Mouse (Mus musculus) G1E (cell line): ENCODE data around the gene Klc3.

ENCODE experiments used
- CTCF ChIP-seq: IDR thresholded peaks from 2 replicates; pipeline ENCODE4 v1.5.1; 2012; ENCODE audit warnings: low read depth, low read length, inconsistent platforms, mixed read lengths
- GATA1 ChIP-seq: IDR thresholded peaks from 2 replicates; pipeline ENCODE4 v1.6.1; 2012; ENCODE audit warnings: borderline replicate concordance, low read length, inconsistent platforms, mixed read lengths
- GATA2 ChIP-seq: IDR thresholded peaks from 2 replicates; pipeline ENCODE4 v1.6.1; 2012; ENCODE audit warnings: low read depth, low read length, inconsistent platforms, borderline replicate concordance
- POLR2AphosphoS5 ChIP-seq: IDR thresholded peaks from 2 replicates; pipeline ENCODE4 v1.6.1; 2012; ENCODE audit warnings: low read depth, low read length, inconsistent platforms; ENCODE audit not compliant: insufficient replicate concordance
- TAL1 ChIP-seq: conservative IDR thresholded peaks from 2 replicates; pipeline ENCODE4 v1.6.1; 2012; ENCODE audit warnings: low read depth, low read length, inconsistent platforms, mixed read lengths

DNA sequence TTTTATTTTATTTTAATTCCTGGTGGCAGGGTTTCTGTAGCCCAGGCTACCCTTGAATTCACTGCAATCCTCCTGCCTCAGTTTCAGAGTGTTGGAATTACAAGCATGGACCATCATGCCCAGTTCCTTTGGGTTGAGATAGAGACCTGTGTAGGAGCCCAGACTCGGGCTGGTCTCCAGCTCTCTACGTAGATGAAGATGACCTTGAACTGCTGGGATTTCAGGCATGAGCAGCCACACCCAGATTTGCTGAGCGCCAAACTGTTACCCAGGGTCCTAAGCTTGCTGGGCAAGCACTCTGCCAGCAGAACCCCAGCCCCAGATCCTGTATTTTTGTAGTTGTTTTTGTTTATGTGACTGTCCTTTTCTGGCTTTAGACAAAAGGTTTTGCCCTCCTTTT is 9.6 kb upstream of the Klc3 start:
- TF ChIP-seq CTCF: no peak
- TF ChIP-seq GATA2: no peak
- no peak for TF ChIP-seq GATA1
- no peak for TF ChIP-seq TAL1
- no peak for TF ChIP-seq POLR2AphosphoS5
